Mouse (Mus musculus) olfactory bulb, adult 2 months (tissue): ENCODE measurements at regions not wholly inside any gene's neighbourhood (a gene's known extent, or its start where the extent isn't known, plus 50 kb on each side); places are given as distances from the start of the nearest gene placed in this dataset.

Experiments
- H3K27ac ChIP-seq: fragments of 200-500 bp; 2 replicates; pipeline ENCODE4 v1.5.1; 2012; ENCODE audit warnings: low read depth, low read length; ENCODE audit not compliant: insufficient read depth
- H3K4me1 ChIP-seq: fragments of 200-500 bp; 2 replicates; pipeline ENCODE4 v1.6.1; 2012; ENCODE audit warnings: low read length; ENCODE audit not compliant: control insufficient read depth, insufficient read depth
- H3K4me3 ChIP-seq: fragments of 200-500 bp; 2 replicates; pipeline ENCODE4 v1.5.1; 2012; ENCODE audit warnings: mild to moderate bottlenecking, low read depth, low read length, moderate library complexity; ENCODE audit not compliant: insufficient read depth
- CTCF ChIP-seq: fragments of 200-500 bp; IDR thresholded peaks from 2 replicates; pipeline ENCODE4 v1.5.1; 2012; ENCODE audit warnings: low read depth, mild to moderate bottlenecking, low read length, moderate library complexity; ENCODE audit not compliant: insufficient read depth
- POLR2A ChIP-seq: fragments of 200-500 bp; IDR thresholded peaks from 2 replicates; pipeline ENCODE4 v1.6.1; 2012; ENCODE audit warnings: mild to moderate bottlenecking, low read depth, low read length, moderate library complexity; ENCODE audit not compliant: insufficient read depth
- WGBS: fragments of 180-500 bp; shearing (Covaris S2); methylation state at CpG from one replicate; pipeline ENCODE4 v1.1.7; 2018; 5-methylcytosine and 5-hydroxymethylcytosine counted together

GRCm38 (mm10) chr14:105500966-105501741 lies 242.8 kb downstream of the Ndfip2 start:
- peaks cover 14% of the 10 kb centered on the region; the same call in 1 of the 2 replicates for H3K4me1 ChIP-seq
- no peak for TF ChIP-seq POLR2A
- TF ChIP-seq CTCF = no peak
- H3K4me3 ChIP-seq = no peak overlapping the region
- H3K27ac ChIP-seq = no peak overlapping the region
- 66% methylated on average over 21 of the region's 21 CpGs for WGBS

DNA sequence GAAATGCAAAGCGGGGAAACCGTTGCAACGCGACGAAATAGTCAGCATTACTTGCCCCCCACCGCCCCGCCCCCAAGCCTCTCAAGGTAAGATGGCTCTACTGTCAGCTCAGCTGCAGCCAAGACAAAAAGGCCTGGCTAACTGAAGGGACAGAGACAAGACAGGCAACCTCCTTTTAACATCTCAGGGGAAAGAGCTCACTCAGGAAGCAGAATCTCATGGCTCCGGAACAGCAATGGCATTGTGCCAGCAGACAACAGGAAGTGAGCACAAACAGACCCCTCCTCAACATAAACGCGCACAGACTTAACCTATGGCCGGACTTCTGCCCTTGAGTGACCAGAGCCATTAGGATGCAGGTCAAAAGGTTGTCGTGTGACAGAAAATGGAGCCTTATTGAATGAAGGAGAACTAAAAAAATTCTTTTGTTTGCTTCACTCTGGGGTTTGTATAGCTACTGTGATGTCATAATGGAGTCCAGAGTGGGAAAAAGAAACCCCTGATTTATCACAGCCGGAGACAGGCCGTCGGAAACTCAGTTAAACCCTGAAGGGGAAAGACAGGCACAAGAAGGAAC lies 241.0 kb downstream of the Ndfip2 start:
- Histone ChIP-seq H3K27ac (no peak overlapping the region), H3K4me3 (peak overlapping the region; percentile 4; the same call in 1 of the 2 replicates), H3K4me1 (peaks cover 14% of the 10 kb centered on the region; the same call in 1 of the 2 replicates)
- 31% methylated on average over 15 of the region's 15 CpGs for WGBS
- TF ChIP-seq POLR2A (no peak), CTCF (no peak)

DNA sequence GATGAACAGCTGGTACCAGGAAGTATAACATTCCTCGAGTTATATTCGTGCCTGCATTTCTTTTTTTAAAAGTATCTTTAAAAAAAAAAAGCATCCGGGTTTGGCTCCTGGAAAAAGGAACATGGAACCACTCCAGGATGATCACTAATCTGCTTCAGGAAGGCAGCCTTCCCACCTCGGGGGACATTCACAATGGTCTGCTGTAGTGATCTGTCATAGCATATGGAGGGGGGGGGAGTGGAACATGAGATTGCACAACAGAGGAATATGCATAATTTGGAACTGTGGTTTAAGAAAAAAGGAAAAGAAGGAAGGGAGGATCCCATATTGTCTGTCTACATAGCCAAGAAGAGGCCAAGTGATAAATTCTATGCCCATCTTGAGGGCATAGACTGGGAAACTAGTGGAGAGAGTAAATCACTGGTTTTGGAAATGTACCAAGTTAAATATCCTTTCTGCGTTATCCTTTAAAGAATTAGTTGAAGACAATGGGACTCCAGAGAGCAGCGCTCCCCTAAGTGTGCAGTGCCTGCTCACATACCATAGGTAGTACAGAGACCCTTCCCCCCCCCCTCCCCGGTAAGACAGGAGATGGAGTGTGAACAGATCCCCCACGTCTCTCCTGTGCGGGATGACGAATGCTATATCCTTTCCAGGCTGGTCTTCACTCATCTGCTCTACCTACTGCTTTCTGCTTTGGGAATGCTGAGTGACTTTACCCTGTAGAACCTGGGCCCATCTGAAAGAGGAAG lies 240.0 kb downstream of the Ndfip2 start:
- no peak overlapping the region for H3K27ac ChIP-seq
- H3K4me3 ChIP-seq = no peak overlapping the region
- peaks cover 14% of the 10 kb centered on the region; the same call in 1 of the 2 replicates for H3K4me1 ChIP-seq
- WGBS = 81% methylated on average over 10 of the region's 10 CpGs
- TF ChIP-seq POLR2A (no peak), CTCF (no peak)

GRCm38 (mm10) chr14:105495161-105495560 lies 236.8 kb downstream of the Ndfip2 start:
- WGBS = 76% methylated on average over 2 of the region's 2 CpGs
- Histone ChIP-seq H3K4me3 (no peak overlapping the region), H3K4me1 (0 out of 2 replicates have a peak, but pooled peaks cover 4% of the 10 kb centered on the region), H3K27ac (no peak overlapping the region)
- TF ChIP-seq CTCF (no peak), POLR2A (no peak)

GRCm38 (mm10) chr14:105494415-105494814 lies 236.0 kb downstream of the Ndfip2 start:
- 95% methylated on average over 3 of the region's 3 CpGs for WGBS
- H3K4me3 ChIP-seq = no peak overlapping the region
- no peak overlapping the region for H3K27ac ChIP-seq
- 0 out of 2 replicates have a peak, but pooled peaks cover 3% of the 10 kb centered on the region for H3K4me1 ChIP-seq
- TF ChIP-seq CTCF (no peak), POLR2A (no peak)

DNA sequence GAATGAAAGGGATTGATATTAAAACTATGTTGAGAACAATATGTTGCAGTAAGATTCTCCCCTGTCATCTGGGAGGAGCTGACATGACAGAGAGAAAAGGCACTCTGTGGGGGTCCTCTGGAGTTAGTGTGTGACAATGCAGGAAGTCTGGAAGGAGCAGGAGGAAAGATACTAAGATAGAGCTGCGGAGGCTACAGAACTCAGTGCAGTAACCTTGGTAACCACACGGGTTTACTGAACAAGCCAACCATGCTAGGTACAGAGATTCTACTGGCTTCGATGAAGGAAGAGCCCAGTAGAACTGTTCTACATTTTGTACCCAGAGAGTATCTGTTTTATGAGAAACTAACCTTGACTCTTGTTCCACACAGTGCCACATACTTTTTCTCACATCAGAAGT lies 231.8 kb downstream of the Ndfip2 start:
- TF ChIP-seq POLR2A (no peak), CTCF (no peak)
- H3K4me3 ChIP-seq = no peak overlapping the region
- WGBS = 27% methylated on average over 3 of the region's 3 CpGs
- H3K27ac ChIP-seq = no peak overlapping the region
- H3K4me1 ChIP-seq = no peaks in the 10 kb centered on the region

DNA sequence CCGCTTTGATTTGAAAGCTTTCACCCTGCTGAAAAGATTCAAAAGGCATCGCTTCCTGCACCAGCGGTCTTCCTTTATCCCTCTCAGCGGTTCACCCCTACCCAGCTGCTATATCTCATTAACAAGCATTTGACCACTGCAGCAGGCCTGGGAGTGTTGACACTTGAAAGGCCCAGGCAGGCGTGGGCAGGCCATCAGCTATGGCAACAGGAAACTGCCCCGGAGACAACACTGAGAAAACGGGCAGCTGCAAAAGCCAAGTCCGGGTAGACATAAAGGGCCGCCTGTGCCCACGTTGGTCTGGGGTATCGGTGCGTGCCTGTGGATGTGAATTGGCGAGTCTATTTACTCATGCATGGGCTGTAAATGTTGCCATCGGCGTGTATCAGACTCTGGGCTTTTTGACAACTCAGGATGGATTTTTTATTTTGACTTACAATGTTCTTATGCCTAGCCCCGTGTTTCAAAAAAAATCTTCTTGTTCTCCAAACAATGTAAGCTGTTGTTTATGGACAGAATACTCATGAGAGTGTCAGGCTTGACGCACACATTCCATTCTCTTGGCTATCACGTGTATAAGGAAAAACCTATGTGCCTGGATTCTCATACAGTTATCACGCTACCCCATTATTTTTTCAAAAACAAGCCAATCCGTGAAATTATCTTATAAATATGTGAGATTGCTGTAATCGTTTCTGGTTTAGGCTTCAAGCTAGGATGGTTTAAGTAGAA lies 225.1 kb downstream of the Ndfip2 start:
- H3K27ac ChIP-seq = no peak overlapping the region
- 43% methylated on average over 21 of the region's 21 CpGs for WGBS
- TF ChIP-seq CTCF (no peak), POLR2A (no peak)
- H3K4me3 ChIP-seq = no peak overlapping the region
- peaks cover 7% of the 10 kb centered on the region for H3K4me1 ChIP-seq

- H3K27ac ChIP-seq = no peak overlapping the region
- H3K4me3 ChIP-seq = peak overlapping the region; percentile 30
- peaks cover 7% of the 10 kb centered on the region for H3K4me1 ChIP-seq
- TF ChIP-seq CTCF (no peak), POLR2A (no peak)
- 12% methylated on average over 16 of the region's 16 CpGs for WGBS
Measured at GRCm38 (mm10) chr14:105482644-105483351, 224.4 kb downstream of the Ndfip2 start.
